Mouse (Mus musculus) liver, embryonic 16.5 days (tissue): ENCODE measurements at regions not wholly inside any gene's neighbourhood (a gene's known extent, or its start where the extent isn't known, plus 50 kb on each side); places are given as distances from the start of the nearest gene placed in this dataset.

ENCODE experiments used
- ATAC-seq: fragments of 200-750 bp; cut with Nextera tagmentation; 2 replicates; pipeline ENCODE4 v1.8.0; 2017; ENCODE audit warnings: low read depth, mild to moderate bottlenecking, moderate number of reproducible peaks, moderate library complexity
- H3K27ac ChIP-seq: fragments of 300-500 bp; sonication (generic); 2 replicates; pipeline ENCODE4 v1.5.1; 2014; ENCODE audit warnings: mild to moderate bottlenecking, low read length
- H3K27me3 ChIP-seq: fragments of 300-500 bp; sonication (generic); 2 replicates; pipeline ENCODE4 v1.6.1; 2014; ENCODE audit warnings: low read depth, low read length, mixed read lengths; ENCODE audit not compliant: control insufficient read depth, insufficient read depth
- H3K36me3 ChIP-seq: fragments of 300-500 bp; sonication (generic); 2 replicates; pipeline ENCODE4 v1.6.1; 2014; ENCODE audit warnings: mild to moderate bottlenecking; ENCODE audit not compliant: control insufficient read depth, insufficient read depth
- H3K4me1 ChIP-seq: fragments of 300-500 bp; sonication (generic); 2 replicates; pipeline ENCODE4 v1.6.1; 2014; ENCODE audit warnings: low read depth, low read length, mixed read lengths; ENCODE audit not compliant: control insufficient read depth
- H3K4me2 ChIP-seq: fragments of 300-500 bp; sonication (generic); 2 replicates; pipeline ENCODE4 v1.6.1; 2014; ENCODE audit warnings: low read depth, low read length, mixed read lengths
- H3K4me3 ChIP-seq: fragments of 300-500 bp; sonication (generic); 2 replicates; pipeline ENCODE4 v1.5.1; 2014; ENCODE audit warnings: low read depth, mild to moderate bottlenecking, low read length
- H3K9ac ChIP-seq: fragments of 300-500 bp; sonication (generic); 2 replicates; pipeline ENCODE4 v1.6.1; 2014; ENCODE audit warnings: low read depth, low read length
- H3K9me3 ChIP-seq: fragments of 300-500 bp; sonication (generic); replicated peaks from 2 replicates; pipeline ENCODE4 v1.6.1; 2016; ENCODE audit warnings: low read length; ENCODE audit not compliant: control insufficient read depth
- WGBS: fragments of 180-500 bp; shearing (Covaris S2); extraction: QIAGEN DNeasy Blood & Tissue Kit; methylation state at CpG from one replicate; pipeline ENCODE4 v1.1.7; 2014; ENCODE audit not compliant: insufficient replicate concordance; 5-methylcytosine and 5-hydroxymethylcytosine counted together

DNA sequence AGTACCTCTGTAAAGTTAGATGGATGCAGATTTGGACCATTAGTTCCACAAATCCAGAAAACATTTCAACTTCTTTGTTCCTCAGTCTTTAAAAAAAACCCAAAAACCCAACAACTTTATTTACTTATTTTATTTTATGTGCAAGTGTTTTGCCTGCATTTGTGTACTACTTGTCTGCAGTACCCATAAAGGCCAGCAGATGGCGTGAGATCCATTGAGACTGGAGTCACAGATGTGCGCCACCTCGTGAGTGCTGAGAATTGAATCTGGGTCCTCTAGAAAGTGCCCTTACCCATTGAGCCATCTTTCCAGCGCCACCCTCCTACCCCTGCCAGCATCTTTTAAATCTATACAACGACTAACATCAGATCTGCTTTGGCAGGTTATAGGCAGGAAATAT lies 53.0 kb downstream of the Gm12689 start:
- Histone ChIP-seq H3K36me3 (no peaks in the 10 kb centered on the region), H3K9ac (no peak overlapping the region), H3K4me1 (no peaks in the 10 kb centered on the region), H3K27me3 (no peaks in the 10 kb centered on the region), H3K4me2 (no peak overlapping the region), H3K27ac (no peak overlapping the region), H3K9me3 (no peaks in the 10 kb centered on the region), H3K4me3 (no peak overlapping the region)
- ATAC-seq, result no peak
- WGBS, result 50% methylated on average over 5 of the region's 5 CpGs

DNA sequence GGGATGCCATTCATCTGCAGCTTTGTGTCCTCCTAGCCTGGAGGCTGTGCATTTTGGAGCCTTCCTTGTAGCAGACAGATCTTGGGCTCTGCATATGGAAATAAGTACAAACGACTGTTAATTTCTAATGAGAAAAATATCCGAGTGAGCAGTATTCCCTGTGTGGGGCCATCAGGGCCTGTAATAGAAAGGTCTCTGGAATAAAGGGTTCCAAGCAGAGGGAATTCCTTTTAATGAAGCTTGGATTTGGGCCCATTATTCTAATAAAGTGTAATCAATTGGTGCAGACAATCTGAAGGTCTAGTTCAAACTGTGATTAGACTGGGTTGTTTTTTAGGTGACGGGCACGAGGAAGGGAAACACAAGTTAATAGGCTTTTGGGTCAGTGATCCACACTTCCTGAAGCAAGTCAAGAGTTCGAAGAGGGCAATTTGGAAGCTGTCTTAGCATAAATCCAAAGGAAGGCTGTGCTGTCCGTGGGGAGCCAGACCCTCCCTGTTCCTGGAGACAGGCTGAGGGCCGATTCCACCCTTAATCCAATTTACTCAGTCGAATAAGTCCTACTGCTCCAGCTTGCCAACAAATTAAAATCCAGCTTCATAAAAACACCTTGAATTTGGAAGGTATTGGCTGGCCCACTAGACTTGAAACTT lies 57.5 kb downstream of the Gm12689 start:
- no peak overlapping the region for H3K4me3 ChIP-seq
- no peaks in the 10 kb centered on the region for H3K9me3 ChIP-seq
- no peak overlapping the region for H3K4me2 ChIP-seq
- no peaks in the 10 kb centered on the region for H3K27me3 ChIP-seq
- no peaks in the 10 kb centered on the region for H3K36me3 ChIP-seq
- no peak overlapping the region for H3K27ac ChIP-seq
- ATAC-seq, result no peak
- no peak overlapping the region for H3K9ac ChIP-seq
- 55% methylated on average over 8 of the region's 8 CpGs for WGBS
- no peaks in the 10 kb centered on the region for H3K4me1 ChIP-seq

DNA sequence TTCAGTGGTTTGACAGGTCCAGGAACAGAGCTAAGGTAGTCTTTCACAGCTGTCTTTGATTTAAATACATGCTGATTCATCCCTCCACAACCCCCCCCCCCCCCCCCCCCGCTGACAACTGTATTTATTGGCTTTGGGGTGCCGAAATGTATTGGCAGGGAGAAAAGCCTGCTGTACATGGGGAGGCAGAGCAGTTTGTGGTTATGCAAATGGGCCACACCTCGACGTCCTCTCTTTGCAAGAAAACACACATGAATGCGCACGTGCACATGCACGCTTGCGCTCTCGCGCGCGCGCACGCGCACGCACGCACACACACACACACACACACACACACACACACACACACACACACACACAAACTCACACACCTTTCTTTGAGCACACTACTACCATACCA lies 58.5 kb downstream of the Gm12689 start:
- H3K9ac ChIP-seq, result no peak overlapping the region
- H3K4me1 ChIP-seq, result no peaks in the 10 kb centered on the region
- H3K36me3 ChIP-seq, result no peaks in the 10 kb centered on the region
- ATAC-seq, result no peak
- WGBS, result 66% methylated on average over 15 of the region's 17 CpGs
- H3K9me3 ChIP-seq, result no peaks in the 10 kb centered on the region
- H3K27me3 ChIP-seq, result no peaks in the 10 kb centered on the region
- no peak overlapping the region for H3K27ac ChIP-seq
- no peak overlapping the region for H3K4me2 ChIP-seq
- no peak overlapping the region for H3K4me3 ChIP-seq

DNA sequence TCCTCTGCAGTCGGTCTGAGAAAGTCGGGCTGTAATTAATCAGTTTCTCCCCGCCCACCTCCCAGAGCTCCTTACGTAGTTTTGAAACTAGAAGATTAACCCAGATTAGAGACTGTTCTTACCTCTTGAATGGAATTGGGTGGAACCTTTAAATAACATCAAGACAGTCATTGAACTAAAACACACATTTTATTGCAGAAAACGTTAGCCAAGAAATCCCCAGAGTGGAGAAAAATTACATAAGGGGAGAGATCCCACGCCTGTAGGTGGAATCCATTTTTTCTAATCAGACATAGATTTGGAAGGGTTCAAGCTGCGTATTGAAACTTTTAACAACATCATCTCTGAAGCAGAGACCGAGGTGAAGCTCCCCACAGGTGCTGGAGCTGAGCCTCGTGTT lies 59.1 kb downstream of the Gm12689 start:
- no peaks in the 10 kb centered on the region for H3K9me3 ChIP-seq
- H3K27ac ChIP-seq, result no peak overlapping the region
- H3K27me3 ChIP-seq, result no peaks in the 10 kb centered on the region
- H3K4me3 ChIP-seq, result no peak overlapping the region
- H3K9ac ChIP-seq, result no peak overlapping the region
- no peak for ATAC-seq
- no peaks in the 10 kb centered on the region for H3K4me1 ChIP-seq
- no peak overlapping the region for H3K4me2 ChIP-seq
- H3K36me3 ChIP-seq, result no peaks in the 10 kb centered on the region
- WGBS, result 48% methylated on average over 9 of the region's 9 CpGs

DNA sequence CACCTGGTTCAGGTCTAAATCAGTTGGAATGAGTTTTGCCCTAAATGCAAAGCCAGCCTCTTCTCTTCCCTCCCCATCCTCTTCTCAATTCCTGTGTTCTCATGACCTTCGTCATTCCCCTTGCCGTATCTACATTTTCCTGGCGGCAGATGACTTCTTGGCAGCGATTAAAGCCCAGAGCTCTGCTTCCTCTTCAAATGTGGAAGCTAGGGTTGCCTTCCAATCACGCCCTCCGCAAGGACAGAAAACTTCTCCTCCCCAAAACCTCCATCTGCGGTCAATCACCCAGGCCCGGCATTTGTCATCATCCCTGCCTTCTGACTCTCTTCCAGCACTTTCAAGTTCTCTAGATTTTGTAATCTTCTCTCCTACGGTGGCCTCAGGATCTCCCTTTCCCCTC lies 72.3 kb downstream of the Gm12689 start:
- Histone ChIP-seq H3K4me1 (no peaks in the 10 kb centered on the region), H3K4me3 (no peak overlapping the region), H3K4me2 (no peak overlapping the region), H3K36me3 (no peaks in the 10 kb centered on the region), H3K9ac (no peak overlapping the region), H3K27ac (no peak overlapping the region), H3K9me3 (no peaks in the 10 kb centered on the region), H3K27me3 (no peaks in the 10 kb centered on the region)
- 69% methylated on average over 9 of the region's 9 CpGs for WGBS
- ATAC-seq, result no peak

DNA sequence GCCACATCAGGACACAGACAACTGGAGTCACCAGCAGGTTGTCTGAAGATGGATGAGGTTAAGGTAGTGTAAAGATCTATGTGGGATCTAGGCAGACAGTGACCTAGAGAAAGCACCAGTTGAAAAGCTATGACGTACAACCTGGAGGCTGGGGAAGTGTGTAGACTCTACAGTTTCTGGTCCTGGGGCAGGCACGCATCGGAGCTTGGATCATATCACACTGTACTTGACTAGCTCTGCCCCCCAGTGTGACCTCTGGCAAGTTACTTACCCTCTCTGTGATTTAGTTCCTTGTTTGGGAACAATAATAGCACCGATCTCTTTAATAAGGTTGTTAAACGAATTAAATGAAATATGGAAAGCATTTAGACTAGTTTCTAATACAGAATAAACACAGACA lies 75.5 kb downstream of the Gm12689 start:
- H3K4me2 ChIP-seq, result no peak overlapping the region
- no peak overlapping the region for H3K9ac ChIP-seq
- H3K27me3 ChIP-seq, result no peaks in the 10 kb centered on the region
- H3K4me1 ChIP-seq, result no peaks in the 10 kb centered on the region
- H3K4me3 ChIP-seq, result no peak overlapping the region
- H3K27ac ChIP-seq, result no peak overlapping the region
- H3K36me3 ChIP-seq, result no peaks in the 10 kb centered on the region
- ATAC-seq, result no peak
- no peaks in the 10 kb centered on the region for H3K9me3 ChIP-seq
- 67% methylated on average over 5 of the region's 5 CpGs for WGBS

DNA sequence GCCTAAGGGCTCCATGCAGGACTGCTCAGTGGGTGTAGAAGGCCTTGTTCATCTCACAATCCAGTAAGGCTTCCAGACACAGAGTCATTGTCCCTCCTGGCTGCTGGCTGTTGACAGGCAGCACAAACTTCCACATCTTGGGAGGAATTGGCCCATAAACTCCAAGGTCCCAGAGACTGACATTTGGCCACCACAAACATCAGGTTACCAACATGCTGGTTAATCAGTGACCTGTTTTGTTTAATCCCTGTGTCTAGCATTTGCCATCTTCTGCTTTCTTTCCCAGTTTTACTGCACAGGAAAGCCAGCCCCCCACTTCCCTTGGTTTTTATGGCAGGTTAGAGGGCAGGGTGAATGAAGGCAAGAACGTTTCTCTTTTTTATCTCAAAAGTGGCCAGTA lies 80.5 kb downstream of the Gm12689 start:
- no peak overlapping the region for H3K9ac ChIP-seq
- 10% methylated on average over 1 of the region's 1 CpGs for WGBS
- no peaks in the 10 kb centered on the region for H3K4me1 ChIP-seq
- no peak overlapping the region for H3K4me2 ChIP-seq
- no peak for ATAC-seq
- no peak overlapping the region for H3K27ac ChIP-seq
- no peak overlapping the region for H3K4me3 ChIP-seq
- H3K36me3 ChIP-seq, result no peaks in the 10 kb centered on the region
- H3K27me3 ChIP-seq, result no peaks in the 10 kb centered on the region
- H3K9me3 ChIP-seq, result no peaks in the 10 kb centered on the region

DNA sequence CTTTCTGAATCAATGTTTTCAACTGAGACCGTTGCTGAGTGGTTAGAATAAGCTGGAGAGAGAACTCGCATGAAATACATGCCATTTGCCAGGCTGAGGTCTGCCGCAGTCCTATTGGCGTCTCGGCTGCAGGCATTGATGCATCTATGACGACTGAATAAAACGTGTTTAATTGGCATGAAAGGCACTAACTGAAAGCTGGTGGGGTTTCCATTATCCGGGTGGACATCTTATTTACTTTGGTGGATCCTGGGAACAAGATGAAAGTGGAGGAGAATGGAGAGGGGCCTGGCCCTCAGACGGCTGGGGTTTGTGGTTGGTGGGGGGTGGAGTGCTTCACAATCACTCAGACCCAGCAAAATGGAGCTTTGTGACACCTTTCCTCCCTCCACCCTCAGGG lies 81.2 kb downstream of the Gm12689 start:
- H3K27me3 ChIP-seq, result no peaks in the 10 kb centered on the region
- H3K4me3 ChIP-seq, result no peak overlapping the region
- no peaks in the 10 kb centered on the region for H3K4me1 ChIP-seq
- ATAC-seq, result no peak
- no peak overlapping the region for H3K9ac ChIP-seq
- no peak overlapping the region for H3K27ac ChIP-seq
- H3K4me2 ChIP-seq, result no peak overlapping the region
- 41% methylated on average over 9 of the region's 9 CpGs for WGBS
- H3K9me3 ChIP-seq, result no peaks in the 10 kb centered on the region
- H3K36me3 ChIP-seq, result no peaks in the 10 kb centered on the region

DNA sequence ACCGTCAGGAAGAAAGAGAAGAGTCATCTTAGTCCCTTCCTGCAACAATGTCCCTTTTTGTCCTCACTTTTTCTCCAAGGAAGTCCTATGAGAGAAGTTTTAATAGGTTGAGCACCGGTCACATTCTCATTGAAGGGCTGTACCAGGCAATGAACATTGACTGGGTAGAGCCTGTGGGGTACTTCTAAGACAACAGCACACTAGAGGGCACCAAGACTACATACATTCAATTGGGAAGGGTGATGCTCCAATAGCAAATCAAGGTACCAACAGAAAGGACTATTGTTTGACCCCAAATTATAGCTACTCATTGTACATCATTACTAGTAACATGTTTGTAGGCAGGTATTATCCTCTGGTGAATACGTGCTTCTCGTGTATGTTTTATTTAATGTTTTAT lies 84.3 kb downstream of the Gm12689 start:
- H3K9ac ChIP-seq, result no peak overlapping the region
- 68% methylated on average over 4 of the region's 4 CpGs for WGBS
- no peak overlapping the region for H3K4me3 ChIP-seq
- H3K4me1 ChIP-seq, result no peaks in the 10 kb centered on the region
- ATAC-seq, result no peak
- H3K9me3 ChIP-seq, result no peaks in the 10 kb centered on the region
- no peaks in the 10 kb centered on the region for H3K27me3 ChIP-seq
- no peak overlapping the region for H3K27ac ChIP-seq
- no peak overlapping the region for H3K4me2 ChIP-seq
- H3K36me3 ChIP-seq, result no peaks in the 10 kb centered on the region
